Mouse (Mus musculus): Measurements from ENCODE around the gene Pgs1.

Pgs1 gene

DNA sequence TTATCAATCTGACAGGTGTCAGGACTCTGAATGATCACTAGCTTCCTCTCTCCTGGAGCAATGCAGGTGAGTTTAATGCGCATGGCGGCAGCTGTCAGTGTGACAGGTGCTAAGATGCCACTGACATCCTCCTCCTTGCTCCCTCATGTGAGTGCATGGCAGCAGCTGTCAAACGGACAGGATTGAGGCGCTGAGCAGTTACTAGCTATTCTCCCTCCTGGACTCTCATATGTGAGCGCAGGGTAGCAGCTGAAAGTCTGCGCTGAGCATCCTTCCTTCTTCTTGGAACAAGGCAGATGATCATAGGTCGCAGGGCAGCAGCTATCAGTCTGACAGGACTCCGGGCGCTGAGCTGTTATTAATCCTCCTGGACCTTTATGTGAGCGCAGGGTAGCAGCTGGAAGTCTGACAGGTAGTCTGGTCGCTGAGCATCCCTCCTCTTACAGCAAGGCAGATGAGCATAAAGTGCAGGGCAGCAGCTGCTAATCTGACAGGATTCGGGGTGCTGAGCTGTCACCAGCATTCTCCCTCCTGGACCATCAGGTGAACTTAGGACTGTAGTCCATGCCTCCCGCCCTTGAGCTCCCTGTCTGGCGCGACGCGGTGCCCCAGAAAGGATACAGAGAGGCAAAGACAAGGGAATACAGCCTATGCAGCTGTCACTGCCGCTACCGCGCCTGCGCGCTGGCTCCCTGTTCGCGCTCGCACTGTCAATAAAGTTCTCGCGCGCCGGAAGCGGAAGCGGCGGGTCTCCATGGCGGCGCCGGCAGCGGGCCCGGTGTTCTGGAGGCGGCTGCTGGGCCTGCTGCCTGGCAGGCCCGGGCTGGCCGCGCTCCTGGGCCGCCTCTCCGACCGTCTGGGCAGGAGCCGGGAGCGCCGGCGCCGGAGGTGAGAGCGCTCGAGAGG is at the start of gene Pgs1:
Pgs1 (plus strand) TSS at position 167 of the 906 bp plus-strand sequence.
- peak; percentile 88 to 96 for DNase-seq (ENCODE audit: low spot score in 2 of 2)

DNA sequence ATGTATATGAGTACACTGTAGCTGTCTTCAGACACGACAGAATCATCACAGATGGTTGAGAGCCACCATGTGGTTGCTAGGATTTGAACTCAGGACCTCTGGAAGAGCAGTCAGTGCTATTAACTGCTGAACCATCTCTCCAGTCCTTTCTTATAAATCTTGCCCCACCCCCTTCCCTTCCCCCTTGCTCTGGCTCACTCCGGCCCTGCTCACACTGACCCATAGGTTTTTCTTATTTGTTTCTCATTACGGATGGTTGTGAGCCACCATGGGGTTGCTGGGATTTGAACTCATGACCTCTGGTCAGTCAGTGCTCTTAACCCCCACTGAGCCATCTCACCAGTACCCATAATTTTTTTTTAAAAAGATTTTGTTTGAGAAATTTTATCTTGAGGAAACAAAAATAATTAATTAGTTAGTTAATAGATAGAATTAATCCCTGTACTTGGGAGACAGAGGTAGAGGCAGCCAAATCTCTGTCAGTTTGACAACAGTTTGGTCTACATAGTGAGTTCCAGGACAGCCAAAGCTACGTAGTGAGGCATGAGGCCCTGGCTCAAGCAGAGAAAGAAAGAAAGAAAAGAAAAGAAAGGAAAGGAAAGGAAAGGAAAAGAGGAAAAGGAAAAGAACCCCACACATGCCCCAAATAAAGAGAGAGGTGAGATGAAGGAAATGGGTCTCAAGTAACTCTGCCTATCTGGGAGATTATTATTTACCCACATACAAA is 46.9 kb upstream of the Pgs1 start:
- DNase-seq (ENCODE audit: low spot score in 2 of 2) = no peak

DNA sequence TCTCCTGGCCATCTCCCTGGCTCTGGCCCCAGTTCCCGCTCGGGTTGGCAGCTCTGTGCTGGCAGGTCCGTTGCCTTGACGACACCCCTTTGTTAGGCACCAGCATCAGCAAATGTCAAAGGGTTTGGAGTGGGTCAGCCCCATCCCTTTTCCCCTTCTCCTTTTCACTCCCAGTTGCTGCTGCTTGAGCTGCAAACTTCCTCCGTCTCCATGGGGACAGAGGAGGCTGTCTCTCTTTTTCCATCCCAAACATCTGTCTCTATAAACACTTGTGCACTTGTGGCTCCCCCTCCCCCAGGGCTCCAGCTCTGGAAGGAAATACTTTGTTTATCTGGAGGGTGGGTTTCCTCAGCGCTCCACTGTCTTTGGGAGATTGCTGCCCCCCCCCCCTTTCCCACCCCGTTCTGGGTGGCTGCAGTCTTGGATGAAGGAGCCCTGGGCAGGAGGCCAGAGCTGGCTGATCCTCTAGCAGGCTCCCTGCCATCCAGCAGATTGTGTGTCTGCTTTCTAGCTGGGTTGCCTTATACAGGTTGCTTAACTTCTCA is 46.3 kb upstream of the Pgs1 start:
- no peak for DNase-seq (ENCODE audit: low spot score in 2 of 2)

DNA sequence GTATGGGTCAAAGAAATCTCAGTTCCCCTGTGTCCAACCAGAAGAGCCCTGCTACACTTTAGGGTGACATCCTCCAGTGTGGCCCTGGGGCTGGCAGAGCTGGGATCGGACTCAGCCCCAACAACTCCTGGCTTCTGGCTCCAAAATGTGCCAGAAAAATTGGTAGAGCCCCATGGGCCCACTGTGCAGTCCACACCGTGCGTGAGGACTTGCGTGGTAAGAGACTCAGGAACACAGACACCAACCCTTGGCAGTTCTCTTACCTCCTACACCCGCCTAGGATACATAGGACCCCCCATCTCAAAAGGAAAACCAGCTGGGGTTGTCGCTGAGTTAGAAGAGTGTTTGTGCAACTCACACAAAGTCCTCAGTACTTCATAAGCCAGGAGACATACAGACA is 45.2 kb upstream of the Pgs1 start:
- no peak for DNase-seq (ENCODE audit: low spot score in 2 of 2)

DNA sequence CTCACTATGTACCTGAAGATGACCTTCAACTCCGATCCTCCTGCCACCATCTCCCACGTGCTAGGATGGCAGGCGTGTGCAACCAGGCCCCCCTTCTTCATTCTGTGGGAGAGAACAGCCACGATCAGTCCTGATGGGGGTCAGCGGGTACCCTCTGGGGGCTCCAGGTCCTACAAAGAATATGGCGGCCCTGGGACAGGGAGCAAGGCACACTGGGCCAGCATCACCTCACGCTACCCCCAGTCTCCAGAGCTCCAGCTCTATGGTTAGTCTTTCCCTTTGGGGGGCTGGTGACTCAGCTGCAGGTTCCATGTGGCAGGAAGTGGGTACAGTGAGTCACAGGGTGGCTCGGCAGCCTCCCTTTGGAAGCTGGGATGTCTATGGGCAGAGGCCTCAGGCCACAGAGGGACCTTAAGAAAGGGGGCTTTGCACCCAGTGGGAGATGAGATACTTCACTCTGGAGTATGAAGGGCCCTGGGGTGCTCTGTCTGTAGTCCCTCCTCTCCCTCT is 44.7 kb upstream of the Pgs1 start:
- no peak for DNase-seq (ENCODE audit: low spot score in 2 of 2)

DNA sequence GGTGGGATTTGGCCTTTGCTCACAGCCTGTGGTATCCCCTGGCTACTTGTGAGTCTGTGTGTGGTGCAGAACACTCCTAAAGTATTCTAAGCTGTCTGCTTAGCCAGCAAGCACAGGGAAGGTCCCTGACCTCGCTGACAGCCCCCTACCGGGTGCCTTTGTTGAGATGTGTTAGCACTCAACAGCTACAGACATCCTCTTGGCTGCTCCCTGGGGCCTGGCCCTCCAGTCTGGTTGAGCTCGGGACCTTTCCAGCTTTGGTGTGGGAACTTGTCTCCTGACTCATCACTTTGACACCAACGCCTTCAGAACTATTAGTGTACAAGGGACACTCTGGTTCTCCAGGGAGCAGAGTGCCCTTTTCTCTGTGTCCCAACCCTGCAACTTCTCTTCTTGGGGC is 44.2 kb upstream of the Pgs1 start:
- no peak for DNase-seq (ENCODE audit: low spot score in 2 of 2)

DNA sequence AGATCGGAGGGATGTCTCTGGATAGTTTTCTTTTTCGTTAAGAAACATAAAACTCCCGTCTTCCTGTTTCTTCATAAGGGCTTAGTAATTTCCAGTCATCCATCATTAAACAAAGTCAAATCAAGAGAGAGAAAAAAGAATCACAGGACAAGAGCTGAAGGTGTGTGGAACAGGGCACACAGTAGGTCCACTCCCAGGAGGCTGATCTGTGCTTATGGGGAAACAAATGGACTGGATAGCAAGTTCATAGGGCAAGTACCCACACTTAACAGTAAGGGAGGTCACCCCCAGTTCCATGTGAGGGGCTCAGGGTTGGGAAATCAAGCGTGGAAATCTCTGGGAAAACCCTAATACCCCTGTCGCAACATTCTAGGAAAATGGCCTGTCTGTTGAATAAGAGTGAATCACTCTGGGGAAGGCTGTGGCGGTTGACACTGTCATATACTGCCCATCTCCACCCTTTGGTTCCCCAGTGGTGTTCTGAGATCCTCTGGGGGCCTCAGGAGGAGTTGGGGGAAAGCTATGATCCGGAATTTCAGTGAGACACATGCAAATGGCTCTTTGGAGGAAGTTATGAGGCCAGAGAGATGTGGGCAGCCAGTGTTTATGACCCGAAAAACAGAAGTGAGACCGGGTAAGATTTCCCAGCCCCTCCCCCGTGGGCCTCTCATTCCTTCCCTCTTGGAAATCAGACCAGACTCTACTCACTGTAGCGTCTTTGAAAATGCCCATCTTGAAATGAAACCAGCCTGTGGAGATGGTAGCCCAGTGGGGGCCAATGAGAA is 39.7 kb upstream of the Pgs1 start:
- peak in 1 of 2 experiments; percentile 52 for DNase-seq (ENCODE audit: low spot score in 2 of 2)

DNA sequence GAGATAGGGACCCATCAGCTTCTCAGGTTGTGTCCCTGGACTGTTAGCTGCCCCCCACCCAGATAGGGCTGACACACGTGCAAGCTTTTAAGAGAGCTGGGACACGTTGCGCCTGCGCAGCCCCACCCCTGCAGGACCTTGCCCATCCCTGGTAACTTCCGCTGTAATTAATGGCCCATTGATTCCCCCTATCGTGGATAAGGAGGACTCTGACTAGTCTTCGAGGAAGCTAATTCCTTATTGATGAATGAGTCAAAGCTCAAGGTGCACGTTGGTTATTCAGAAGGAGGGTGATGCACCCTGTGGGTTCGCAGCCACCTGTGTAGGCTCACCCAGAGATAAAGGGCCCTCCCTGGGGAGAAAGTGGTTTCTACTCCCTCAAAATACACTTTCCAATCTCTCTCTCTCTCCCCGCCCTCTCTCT is 39.1 kb upstream of the Pgs1 start:
- DNase-seq (ENCODE audit: low spot score in 2 of 2) = peak in 1 of 2 experiments; percentile 72

DNA sequence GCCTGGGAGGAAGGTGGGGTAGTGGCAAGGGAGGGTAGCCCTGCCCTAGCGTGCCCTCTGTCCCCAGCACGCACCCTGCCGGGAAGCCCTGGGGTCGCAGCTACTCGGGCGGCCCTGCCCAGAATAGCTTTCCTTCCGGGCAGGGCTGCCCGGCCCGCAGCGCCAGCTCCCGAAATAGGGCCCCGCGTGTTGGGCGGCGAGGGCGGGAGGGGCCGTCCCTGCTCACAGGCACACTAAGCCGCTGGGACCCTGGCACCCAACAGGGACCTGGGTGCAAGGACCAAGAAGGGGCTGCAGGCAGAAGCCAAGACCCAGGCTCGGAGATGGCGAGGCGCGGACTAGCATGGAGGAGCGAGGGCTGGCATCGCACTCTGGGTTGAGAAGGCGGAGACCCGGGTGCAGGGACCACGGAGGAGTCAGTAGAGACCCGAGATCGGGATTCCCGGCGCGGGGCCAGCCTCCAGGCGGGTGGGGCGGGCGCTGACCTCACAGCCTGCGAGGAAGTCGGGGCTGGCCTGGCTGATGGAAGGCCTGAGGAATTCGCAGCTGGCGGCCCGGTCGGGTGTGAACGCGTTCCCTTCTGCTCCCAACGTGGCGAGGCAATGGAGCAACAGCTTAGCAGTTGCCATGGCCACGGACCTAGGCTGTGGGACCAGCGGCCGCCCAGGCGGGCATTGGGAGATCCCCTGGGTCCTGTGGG is 36.5 kb upstream of the Pgs1 start:
- peak in 1 of 2 experiments; percentile 70 for DNase-seq (ENCODE audit: low spot score in 2 of 2)

DNA sequence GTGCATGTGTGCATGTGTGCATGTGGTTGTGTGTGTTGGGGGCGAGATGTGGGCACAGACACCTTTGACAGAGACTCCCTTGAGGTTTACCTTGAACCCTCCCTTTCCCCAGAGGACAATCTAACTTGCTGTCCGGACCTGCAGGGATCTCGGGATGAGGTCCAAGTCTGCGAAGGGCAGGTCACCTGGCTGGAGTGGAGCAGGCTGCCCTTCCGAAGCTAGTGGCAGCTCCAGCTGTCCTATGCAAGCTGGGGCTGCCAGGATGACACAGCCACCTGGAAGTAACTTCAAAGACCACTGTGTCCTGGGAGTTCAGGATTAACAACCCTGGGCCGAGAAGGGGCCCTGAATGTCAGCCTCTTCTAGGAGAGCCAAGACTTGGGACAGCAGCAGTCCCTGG is 34.7 kb upstream of the Pgs1 start:
- no peak for DNase-seq (ENCODE audit: low spot score in 2 of 2)

DNA sequence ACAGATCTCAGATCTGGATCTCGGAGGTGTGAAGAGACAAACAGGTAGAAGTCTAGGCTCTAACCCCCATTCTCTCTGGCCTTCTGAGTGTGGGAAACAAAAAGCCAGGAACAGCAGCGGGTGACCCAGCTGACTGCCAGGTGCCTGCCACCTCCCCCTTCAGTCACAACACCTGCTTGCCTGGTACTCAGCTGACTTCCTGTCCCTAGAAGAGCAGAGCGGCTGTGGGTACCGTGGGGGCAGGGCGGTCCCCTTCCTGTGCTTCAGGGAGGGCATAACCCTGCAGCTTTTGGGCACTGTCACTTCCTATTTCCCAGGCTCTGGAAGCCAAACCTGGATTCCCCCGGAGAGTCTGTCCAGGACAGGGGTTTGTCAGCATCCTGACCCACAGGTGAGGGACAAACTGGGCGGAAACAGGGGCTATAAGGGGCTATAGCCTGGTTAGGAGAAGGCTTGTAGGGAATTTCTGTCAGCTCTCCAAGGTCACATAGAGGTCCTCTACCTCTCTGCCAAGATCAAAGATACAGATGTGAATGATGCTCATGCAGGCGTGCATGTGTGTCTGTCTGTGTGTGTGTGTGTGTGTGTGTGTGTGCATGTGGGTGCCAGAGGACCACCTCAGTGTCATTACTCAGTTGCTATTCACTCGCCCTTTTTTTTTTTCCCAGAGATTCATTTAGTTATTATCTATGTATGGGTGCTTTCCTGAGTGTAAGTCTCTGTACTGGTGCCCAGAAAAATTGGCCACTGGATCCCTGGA is 33.7 kb upstream of the Pgs1 start:
- DNase-seq (ENCODE audit: low spot score in 2 of 2) = peak; percentile 62 to 80

DNA sequence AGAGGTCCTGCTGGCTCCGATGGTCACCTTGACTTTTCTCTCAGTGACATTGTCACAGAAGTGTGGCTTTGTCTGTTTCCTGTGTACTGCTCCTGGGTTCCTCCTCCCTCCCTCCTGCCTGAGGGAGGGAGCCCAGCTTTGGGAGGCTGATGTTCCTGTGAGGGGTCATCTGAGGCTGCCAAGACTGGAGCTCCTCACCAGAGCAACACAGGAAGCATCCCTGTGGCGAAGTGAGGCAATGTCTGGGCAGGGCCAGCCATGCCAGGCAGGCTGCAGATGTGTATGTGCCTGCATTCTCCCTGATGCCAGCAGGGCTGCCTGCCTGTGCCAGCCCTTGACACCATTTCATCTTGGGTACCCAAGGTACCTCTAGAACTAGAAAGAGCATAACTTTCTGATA is 32.0 kb upstream of the Pgs1 start:
- DNase-seq (ENCODE audit: low spot score in 2 of 2) = no peak

DNA sequence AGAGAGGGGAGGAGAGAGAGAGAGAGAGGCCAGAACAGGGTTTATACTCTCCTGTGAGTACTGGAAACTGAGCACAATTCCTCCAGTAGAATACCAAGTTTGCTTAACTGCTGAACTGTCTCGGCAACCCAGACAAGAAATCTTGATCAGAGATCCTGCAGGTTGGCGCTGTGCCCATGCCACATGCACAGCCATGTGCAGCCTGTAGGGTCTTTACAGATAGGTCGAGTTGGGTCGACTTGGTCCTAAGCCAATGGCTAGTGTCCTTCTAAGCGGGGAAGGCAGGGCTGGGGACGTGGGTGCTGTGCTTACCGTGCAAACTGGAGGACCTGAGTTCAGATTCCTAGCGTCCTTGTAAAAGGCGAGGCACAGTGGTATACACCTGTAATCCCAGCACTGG is 31.3 kb upstream of the Pgs1 start:
- no peak for DNase-seq (ENCODE audit: low spot score in 2 of 2)

DNA sequence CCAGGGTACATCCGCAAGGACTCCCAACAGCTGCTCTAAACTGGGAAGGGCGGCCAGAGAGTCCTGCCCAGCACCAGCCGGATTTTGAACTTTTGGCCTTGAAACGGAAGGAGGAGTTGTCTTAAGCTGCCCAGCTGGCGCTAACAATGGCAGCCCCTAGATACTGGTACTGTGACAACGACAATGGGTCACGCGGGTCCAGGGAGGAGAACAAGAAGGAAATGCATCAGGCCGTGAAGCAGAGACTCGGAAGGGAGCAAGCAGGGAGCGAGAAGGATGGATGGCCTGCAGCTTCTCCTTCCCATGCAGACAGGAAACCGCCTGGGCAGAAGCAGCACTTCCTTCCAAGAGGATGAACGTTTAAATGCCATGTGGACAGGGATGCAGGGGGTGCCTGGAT is 30.5 kb upstream of the Pgs1 start:
- DNase-seq (ENCODE audit: low spot score in 2 of 2) = no peak

DNA sequence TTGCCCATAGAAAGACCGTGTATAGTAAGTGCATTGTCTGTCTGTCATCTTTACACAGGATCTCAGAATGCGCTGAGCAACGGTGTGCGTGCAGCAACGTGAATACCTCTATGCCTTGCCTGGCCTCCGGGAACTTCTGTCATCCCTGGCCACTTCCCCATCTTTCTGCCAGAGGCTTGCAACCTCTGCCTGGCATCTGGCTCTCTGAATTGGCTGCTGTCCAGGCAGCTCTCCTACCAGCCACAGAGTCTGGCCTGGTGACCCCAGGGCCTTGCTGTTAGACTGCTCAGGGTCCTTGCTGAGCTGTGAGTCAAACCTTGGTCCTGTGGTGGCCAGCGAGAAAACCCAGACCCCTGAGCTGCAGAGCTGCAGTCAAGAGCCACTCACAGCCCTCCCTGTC is 27.9 kb upstream of the Pgs1 start:
- no peak for DNase-seq (ENCODE audit: low spot score in 2 of 2)

DNA sequence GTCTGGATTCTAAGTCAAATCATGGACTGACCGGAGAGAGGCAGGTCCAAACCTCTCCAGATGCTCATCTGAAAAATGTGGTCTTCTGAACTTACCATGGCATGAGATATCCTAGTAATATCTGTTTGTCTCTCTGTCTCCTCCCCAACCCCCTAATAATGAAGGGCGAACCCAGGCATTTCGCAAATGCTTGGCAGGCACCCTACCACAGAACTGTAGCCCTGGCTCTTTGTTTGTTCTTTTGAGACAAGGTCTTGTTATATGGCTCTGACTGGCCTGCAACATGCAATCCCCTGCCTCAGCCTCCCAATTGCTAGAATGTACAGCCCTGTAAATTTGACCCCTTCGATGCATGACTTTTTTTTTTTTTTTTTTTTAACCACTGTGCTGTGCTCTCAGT is 26.9 kb upstream of the Pgs1 start:
- no peak for DNase-seq (ENCODE audit: low spot score in 2 of 2)

DNA sequence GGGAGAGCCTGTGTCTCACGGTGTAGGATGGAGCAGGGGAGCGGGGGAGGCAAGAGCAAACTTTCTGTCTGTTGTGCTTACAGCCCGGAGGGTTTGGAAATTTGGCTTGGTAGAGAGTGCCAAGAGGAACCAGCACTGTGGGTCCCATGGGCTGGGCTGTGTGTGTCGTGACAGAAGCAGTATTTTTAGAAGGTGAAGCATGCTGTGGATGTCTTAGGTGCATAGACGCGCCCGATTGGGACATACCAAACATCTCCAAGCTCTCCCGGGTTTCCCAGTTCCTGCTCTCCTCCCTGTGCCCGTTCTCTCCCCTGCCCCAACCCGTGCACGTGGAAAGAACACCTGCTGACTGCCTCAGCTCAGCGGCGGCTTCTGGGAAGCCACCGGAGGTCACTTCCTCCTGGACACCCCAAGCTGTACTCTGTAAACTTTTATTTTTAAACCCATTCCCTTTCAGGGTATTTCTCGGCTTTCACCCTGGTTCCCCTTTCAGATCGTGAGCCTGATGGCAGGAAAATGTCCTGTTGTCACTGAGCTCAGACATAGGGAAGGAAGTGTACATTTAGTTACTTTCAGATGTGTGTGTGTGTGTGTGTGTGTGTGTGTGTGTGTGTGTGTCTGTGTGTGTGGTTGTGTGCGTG is 26.2 kb upstream of the Pgs1 start:
- no peak for DNase-seq (ENCODE audit: low spot score in 2 of 2)

DNA sequence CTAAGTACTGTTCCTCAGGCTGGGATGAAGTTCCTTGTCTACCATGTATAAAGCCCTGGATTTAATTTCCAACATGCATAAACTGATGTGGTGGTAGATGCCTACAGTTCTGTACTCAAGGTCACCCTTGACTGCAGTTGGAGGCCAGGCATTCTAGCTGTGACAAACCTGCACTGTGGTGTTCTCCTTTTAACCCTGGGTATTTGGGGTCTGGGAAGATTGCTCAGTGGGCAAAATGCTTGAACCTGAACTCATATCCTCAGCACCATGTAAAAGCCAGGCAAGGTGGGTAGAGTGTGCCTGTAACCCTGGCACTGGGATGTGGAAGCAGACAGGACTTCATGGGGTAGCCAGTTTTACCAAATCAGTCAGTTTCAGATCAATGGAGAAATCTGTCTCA is 25.5 kb upstream of the Pgs1 start:
- DNase-seq (ENCODE audit: low spot score in 2 of 2) = no peak

DNA sequence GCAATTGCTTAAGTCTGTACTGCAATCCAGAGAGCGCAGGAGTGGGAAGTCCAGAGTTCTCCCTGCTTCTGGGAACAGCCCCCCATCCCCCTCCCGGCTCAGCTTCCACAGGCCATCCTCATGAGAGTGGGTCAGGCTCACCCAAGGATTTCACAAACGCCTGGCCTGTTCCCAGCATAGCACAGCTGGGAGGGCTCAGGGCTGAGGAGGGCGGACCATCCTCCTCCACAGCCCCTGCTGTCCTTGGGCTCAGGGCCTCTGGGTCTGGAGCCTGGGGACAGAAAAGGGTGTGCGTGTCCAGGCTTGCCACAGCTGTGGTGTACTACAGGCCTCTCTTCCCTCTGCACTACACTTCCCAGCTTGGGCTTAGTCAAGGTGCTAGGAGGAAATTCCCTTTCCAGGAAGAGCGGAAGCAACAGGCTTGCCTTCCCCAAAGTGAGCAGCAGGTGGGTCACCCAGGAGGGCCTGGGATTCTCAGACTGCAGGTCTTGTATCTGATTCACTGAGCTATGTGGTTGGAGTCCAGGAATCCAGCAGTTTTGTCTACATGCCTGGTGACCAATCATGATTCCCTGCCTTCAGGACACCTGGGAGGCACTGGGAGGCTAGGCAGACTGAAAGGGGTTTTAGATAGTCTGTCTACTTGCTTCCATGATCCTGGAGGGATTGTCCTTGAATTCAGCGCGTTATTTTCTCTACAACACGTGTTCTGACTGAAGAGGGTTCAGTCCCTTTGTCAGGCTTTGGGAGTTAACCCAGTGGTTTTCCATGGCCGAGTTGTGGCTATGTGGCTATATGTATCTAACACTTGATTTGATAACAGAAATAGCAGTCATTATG is 23.6 kb upstream of the Pgs1 start:
- DNase-seq (ENCODE audit: low spot score in 2 of 2) = no peak

All from spleen, postnatal 4 days (tissue).